Mouse (Mus musculus) testis, adult 2 months (tissue): Measurements from ENCODE around the gene Gm21885. TPM values are rescaled to one million over a fixed set of nuclear protein-coding genes. Genes with fewer than 3 reads are reported as not detected.

ENCODE experiments used
- H3K27ac ChIP-seq: fragments of 200-500 bp; 2 replicates; pipeline ENCODE4 v1.5.1; 2012; ENCODE audit warnings: low read depth, low read length; ENCODE audit not compliant: control insufficient read depth, insufficient read depth
- H3K27me3 ChIP-seq: fragments of 200-500 bp; 2 replicates; pipeline ENCODE4 v1.6.1; 2012; ENCODE audit warnings: mild to moderate bottlenecking, low read length, moderate library complexity; ENCODE audit not compliant: control insufficient read depth, insufficient read depth
- H3K36me3 ChIP-seq: fragments of 200-500 bp; 2 replicates; pipeline ENCODE4 v1.6.1; 2012; ENCODE audit warnings: mild to moderate bottlenecking, low read length; ENCODE audit not compliant: control insufficient read depth, insufficient read depth
- H3K4me1 ChIP-seq: fragments of 200-500 bp; 2 replicates; pipeline ENCODE4 v1.6.1; 2012; ENCODE audit warnings: low read length; ENCODE audit not compliant: control insufficient read depth, insufficient read depth
- H3K4me3 ChIP-seq: fragments of 200-500 bp; 2 replicates; pipeline ENCODE4 v1.5.1; 2012; ENCODE audit warnings: low read depth, mild to moderate bottlenecking, low read length, moderate library complexity, mixed read lengths; ENCODE audit not compliant: control insufficient read depth
- CTCF ChIP-seq: fragments of 200-500 bp; IDR thresholded peaks from 2 replicates; pipeline ENCODE4 v1.5.1; 2012; ENCODE audit warnings: low read depth, mild to moderate bottlenecking, inconsistent platforms, low read length, moderate library complexity; ENCODE audit not compliant: control insufficient read depth, insufficient read depth, insufficient replicate concordance
- POLR2A ChIP-seq: fragments of 200-500 bp; IDR thresholded peaks from 2 replicates; pipeline ENCODE4 v1.6.1; 2012; ENCODE audit warnings: low read depth, mild to moderate bottlenecking, inconsistent platforms, low read length, moderate library complexity; ENCODE audit not compliant: control insufficient read depth
- polyA plus RNA-seq: library from polyadenylated mRNA; depleted of rRNA; stranded (reverse); fragments of >200 nt; gene quantifications from 2 replicates; pipeline ENCODE4 v1.2.3, GENCODE M21; 2012

The Gm21885 gene
- polyA plus RNA-seq, 1 experiment: not detected

GRCm38 (mm10) chr11:94316528-94316927 is 34.9 kb downstream of the Gm21885 start:
- no peaks in the 10 kb centered on the region; the same call in 1 of the 2 replicates for H3K4me1 ChIP-seq
- no peak for TF ChIP-seq POLR2A
- no peak for TF ChIP-seq CTCF
- H3K27ac ChIP-seq: no peak overlapping the region
- H3K27me3 ChIP-seq: no peaks in the 10 kb centered on the region
- no peak overlapping the region for H3K4me3 ChIP-seq
- no peaks in the 10 kb centered on the region for H3K36me3 ChIP-seq

- Histone ChIP-seq H3K27me3 (no peaks in the 10 kb centered on the region), H3K4me1 (no peaks in the 10 kb centered on the region; the same call in 1 of the 2 replicates), H3K36me3 (no peaks in the 10 kb centered on the region), H3K4me3 (no peak overlapping the region), H3K27ac (no peak overlapping the region)
- TF ChIP-seq POLR2A (no peak), CTCF (no peak)
Measured at GRCm38 (mm10) chr11:94317014-94317413, 35.3 kb downstream of the Gm21885 start.

- Histone ChIP-seq H3K27me3 (no peaks in the 10 kb centered on the region), H3K4me3 (no peak overlapping the region), H3K4me1 (peaks cover under 1% of the 10 kb centered on the region; the same call in 1 of the 2 replicates), H3K27ac (no peak overlapping the region), H3K36me3 (no peaks in the 10 kb centered on the region)
- no peak for TF ChIP-seq POLR2A
- TF ChIP-seq CTCF: no peak
Measured at GRCm38 (mm10) chr11:94317515-94317914, 35.8 kb downstream of the Gm21885 start.

- peaks cover 3% of the 10 kb centered on the region; the same call in 1 of the 2 replicates for H3K4me1 ChIP-seq
- H3K36me3 ChIP-seq: no peaks in the 10 kb centered on the region
- no peak overlapping the region for H3K4me3 ChIP-seq
- H3K27me3 ChIP-seq: no peaks in the 10 kb centered on the region
- H3K27ac ChIP-seq: no peak overlapping the region
- no peak for TF ChIP-seq CTCF
- TF ChIP-seq POLR2A: no peak
Measured at GRCm38 (mm10) chr11:94318056-94318455, 36.4 kb downstream of the Gm21885 start.

GRCm38 (mm10) chr11:94320969-94321930 is 39.6 kb downstream of the Gm21885 start:
- H3K27me3 ChIP-seq: no peaks in the 10 kb centered on the region
- H3K4me1 ChIP-seq: peaks cover 3% of the 10 kb centered on the region
- H3K4me3 ChIP-seq: peak overlapping the region; percentile 96
- no peaks in the 10 kb centered on the region for H3K36me3 ChIP-seq
- TF ChIP-seq CTCF (no peak), POLR2A (no peak; the same call in 1 of the 2 replicates)
- peak overlapping the region; percentile 90 for H3K27ac ChIP-seq

GRCm38 (mm10) chr11:94321931-94322400 is 40.3 kb downstream of the Gm21885 start, which contains the start of gene Luc7l3:
TSS of gene Luc7l3 (minus strand) at chr11:94321988.
- peak within 1 kb of the TSS; percentile 99 for H3K27ac ChIP-seq
- H3K4me3 ChIP-seq: peak within 1 kb of the TSS; percentile 96
- no peaks in the 10 kb centered on the region for H3K36me3 ChIP-seq
- no peaks in the 10 kb centered on the region for H3K27me3 ChIP-seq
- TF ChIP-seq CTCF (no peak), POLR2A (peak; percentile 85)
- H3K4me1 ChIP-seq: peaks cover 4% of the 10 kb centered on the region

GRCm38 (mm10) chr11:94322636-94323035 is 41.0 kb downstream of the Gm21885 start:
- peak overlapping the region; percentile 99 for H3K27ac ChIP-seq
- no peaks in the 10 kb centered on the region for H3K27me3 ChIP-seq
- H3K4me3 ChIP-seq: peak overlapping the region; percentile 96
- TF ChIP-seq POLR2A (no peak), CTCF (no peak)
- peaks cover 5% of the 10 kb centered on the region for H3K4me1 ChIP-seq
- no peaks in the 10 kb centered on the region for H3K36me3 ChIP-seq
